Mouse (Mus musculus) stomach, postnatal 0 days (tissue): ENCODE results near the gene Zc2hc1b. TPM values are rescaled to one million over a fixed set of nuclear protein-coding genes. Genes with fewer than 3 reads are reported as not detected.

Experiments used
- ATAC-seq: fragments of 200-750 bp; cut with Nextera tagmentation; 2 replicates; pipeline ENCODE4 v1.8.0; 2017; ENCODE audit not compliant: low FRiP score, low TSS enrichment
- DNase-seq: peaks from one replicate; pipeline ENCODE4 v3.0.0-alpha.2; 2016; ENCODE audit warnings: low spot score
- H3K27ac ChIP-seq: fragments of 300-500 bp; sonication (generic); replicated peaks from 2 replicates; pipeline ENCODE4 v1.5.1; 2014; ENCODE audit warnings: mild to moderate bottlenecking, control low read depth
- H3K27me3 ChIP-seq: fragments of 300-500 bp; sonication (generic); 2 replicates; pipeline ENCODE4 v1.6.1; 2014; ENCODE audit warnings: low read length; ENCODE audit not compliant: control insufficient read depth, insufficient read depth
- H3K36me3 ChIP-seq: fragments of 300-500 bp; sonication (generic); 2 replicates; pipeline ENCODE4 v1.6.1; 2014; ENCODE audit warnings: low read length, mixed read lengths; ENCODE audit not compliant: control insufficient read depth, insufficient read depth
- H3K4me1 ChIP-seq: fragments of 300-500 bp; sonication (generic); replicated peaks from 2 replicates; pipeline ENCODE4 v1.6.1; 2014; ENCODE audit warnings: antibody characterized with exemption; ENCODE audit not compliant: control insufficient read depth, insufficient read depth
- H3K4me2 ChIP-seq: fragments of 300-500 bp; sonication (generic); replicated peaks from 2 replicates; pipeline ENCODE4 v1.6.1; 2014; ENCODE audit warnings: low read depth, mild to moderate bottlenecking, control low read depth, moderate library complexity
- H3K4me3 ChIP-seq: fragments of 300-500 bp; sonication (generic); 2 replicates; pipeline ENCODE4 v1.5.1; 2014; ENCODE audit warnings: low read depth, low read length, control low read depth
- H3K9ac ChIP-seq: fragments of 300-500 bp; sonication (generic); 2 replicates; pipeline ENCODE4 v1.6.1; 2014; ENCODE audit warnings: mild to moderate bottlenecking, low read length, control low read depth, mixed read lengths
- H3K9me3 ChIP-seq: fragments of 300-500 bp; sonication (generic); 2 replicates; pipeline ENCODE4 v1.6.1; 2016; ENCODE audit warnings: low read length; ENCODE audit not compliant: control insufficient read depth
- CTCF ChIP-seq: IDR thresholded peaks from 2 replicates; pipeline ENCODE4 v1.5.1; 2016; ENCODE audit warnings: antibody characterized with exemption, low read depth, mild to moderate bottlenecking, moderate library complexity
- EP300 ChIP-seq: optimal IDR thresholded peaks from 2 replicates; pipeline ENCODE3; 2016; ENCODE audit warnings: antibody characterized with exemption
- WGBS: fragments of 180-500 bp; shearing (Covaris S2); extraction: QIAGEN DNeasy Blood & Tissue Kit; methylation state at CpG from one replicate; pipeline ENCODE4 v1.1.7; 2014; 5-methylcytosine and 5-hydroxymethylcytosine counted together
- polyA plus RNA-seq: library from polyadenylated mRNA; unstranded; fragments of >200 nt; fragmentation: Nextera tagmentation; extraction: Ambion mirVana; gene quantifications from 2 replicates; pipeline ENCODE4 v1.2.1, GENCODE M21; 2015

Zc2hc1b gene
- polyA plus RNA-seq, 1 experiment from 2014 or later = not detected

- H3K4me1 ChIP-seq = no peaks in the 10 kb centered on the region
- no peak overlapping the region for H3K4me3 ChIP-seq
- no peak overlapping the region for H3K27ac ChIP-seq
- 67% methylated on average over 9 of the region's 9 CpGs for WGBS
- H3K27me3 ChIP-seq = no peaks in the 10 kb centered on the region
- DNase-seq (no peak), ATAC-seq (no peak)
- H3K36me3 ChIP-seq = no peaks in the 10 kb centered on the region
- no peak overlapping the region for H3K4me2 ChIP-seq
- no peak for TF ChIP-seq EP300
- no peak for TF ChIP-seq CTCF
- H3K9ac ChIP-seq = no peak overlapping the region
- no peaks in the 10 kb centered on the region for H3K9me3 ChIP-seq
Observed at GRCm38 (mm10) chr10:13212326-13212725, 34.5 kb upstream of the Zc2hc1b start.

DNA sequence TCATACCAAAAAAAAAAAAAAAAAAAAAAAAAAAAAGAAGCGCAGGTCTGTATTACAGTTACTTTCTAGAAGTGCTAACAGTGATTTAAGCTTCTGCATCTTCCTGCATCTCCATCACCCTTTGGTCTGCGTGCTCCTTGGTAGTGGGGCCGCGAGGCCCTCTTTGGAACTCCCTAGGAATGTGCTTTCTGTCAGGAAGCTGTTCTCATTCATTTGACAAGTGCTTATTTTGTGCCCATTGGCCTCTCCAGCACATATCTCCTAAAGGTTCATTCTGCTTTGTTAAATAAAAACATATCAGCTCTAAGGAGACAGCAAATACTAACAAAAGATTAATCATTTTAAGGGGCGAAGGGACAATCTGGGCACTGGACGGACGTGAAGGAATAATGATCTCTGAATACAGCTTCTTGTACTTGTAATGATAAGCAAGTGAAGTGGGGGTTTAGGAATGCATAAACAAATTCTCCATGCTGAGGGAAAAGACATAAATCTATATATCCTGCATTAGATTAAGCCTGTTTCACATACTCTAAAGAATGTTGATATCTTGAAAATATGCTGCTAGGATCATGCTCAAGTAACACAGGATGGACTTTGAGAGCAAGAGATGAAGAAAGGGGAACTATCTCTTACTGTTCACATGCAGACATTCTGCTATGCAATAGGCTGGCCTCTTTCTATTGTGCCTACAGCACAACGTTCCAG is 32.3 kb upstream of the Zc2hc1b start:
- H3K27ac ChIP-seq = no peak overlapping the region; the same call in 1 of the 2 replicates
- DNase-seq (no peak), ATAC-seq (peak; percentile 21; the same call in 1 of the 2 replicates)
- H3K27me3 ChIP-seq = no peaks in the 10 kb centered on the region
- no peaks in the 10 kb centered on the region for H3K4me1 ChIP-seq
- no peaks in the 10 kb centered on the region for H3K36me3 ChIP-seq
- H3K9me3 ChIP-seq = no peaks in the 10 kb centered on the region
- H3K4me3 ChIP-seq = no peak overlapping the region
- TF ChIP-seq CTCF (no peak), EP300 (no peak)
- WGBS = 30% methylated on average over 8 of the region's 8 CpGs
- H3K4me2 ChIP-seq = no peak overlapping the region
- no peak overlapping the region for H3K9ac ChIP-seq

- no peak for DNase-seq
- no peaks in the 10 kb centered on the region for H3K4me1 ChIP-seq
- H3K4me3 ChIP-seq = no peak overlapping the region
- ATAC-seq = no peak
- H3K9ac ChIP-seq = no peak overlapping the region
- no peaks in the 10 kb centered on the region for H3K36me3 ChIP-seq
- no peak overlapping the region for H3K27ac ChIP-seq
- no peaks in the 10 kb centered on the region for H3K27me3 ChIP-seq
- TF ChIP-seq CTCF = no peak
- TF ChIP-seq EP300 = no peak
- no peak overlapping the region for H3K4me2 ChIP-seq
- no peaks in the 10 kb centered on the region for H3K9me3 ChIP-seq
- WGBS = 38% methylated on average over 3 of the region's 3 CpGs
Observed at GRCm38 (mm10) chr10:13209506-13209905, 31.7 kb upstream of the Zc2hc1b start.

DNA sequence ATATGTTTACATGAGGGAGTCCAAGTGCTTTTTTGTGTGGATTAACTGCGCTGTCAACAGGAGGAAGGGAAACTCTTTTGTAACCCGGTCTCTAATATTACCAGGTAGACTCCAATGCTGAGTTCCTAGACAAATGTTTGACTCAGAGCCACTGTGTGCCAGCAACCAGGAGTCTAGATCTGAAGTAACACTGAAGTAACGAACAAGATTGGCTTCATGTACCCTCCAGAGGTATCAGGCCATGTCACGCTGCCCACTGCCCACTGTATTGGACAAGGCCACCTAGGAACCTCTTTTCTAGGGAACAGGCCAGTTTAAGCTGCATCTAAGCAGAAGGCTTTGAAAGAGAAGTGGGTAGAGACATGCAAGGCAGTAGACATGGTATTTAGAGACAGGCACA is 31.2 kb upstream of the Zc2hc1b start:
- Histone ChIP-seq H3K27me3 (no peaks in the 10 kb centered on the region), H3K9ac (no peak overlapping the region), H3K9me3 (no peaks in the 10 kb centered on the region), H3K4me2 (no peak overlapping the region), H3K4me1 (no peaks in the 10 kb centered on the region), H3K27ac (no peak overlapping the region), H3K4me3 (no peak overlapping the region), H3K36me3 (no peaks in the 10 kb centered on the region)
- TF ChIP-seq CTCF = no peak
- TF ChIP-seq EP300 = no peak
- DNase-seq (no peak), ATAC-seq (no peak)
- 66% methylated on average over 4 of the region's 4 CpGs for WGBS

GRCm38 (mm10) chr10:13201741-13202293 is 24.0 kb upstream of the Zc2hc1b start:
- Histone ChIP-seq H3K27me3 (no peaks in the 10 kb centered on the region), H3K4me3 (no peak overlapping the region), H3K27ac (no peak overlapping the region), H3K4me2 (no peak overlapping the region), H3K9ac (no peak overlapping the region), H3K4me1 (no peaks in the 10 kb centered on the region), H3K9me3 (no peaks in the 10 kb centered on the region), H3K36me3 (no peaks in the 10 kb centered on the region)
- 96% methylated on average over 6 of the region's 6 CpGs for WGBS
- TF ChIP-seq CTCF (no peak), EP300 (no peak)
- DNase-seq (no peak), ATAC-seq (no peak)

GRCm38 (mm10) chr10:13200862-13201261 is 23.0 kb upstream of the Zc2hc1b start:
- Histone ChIP-seq H3K9me3 (no peaks in the 10 kb centered on the region), H3K9ac (no peak overlapping the region), H3K4me1 (no peaks in the 10 kb centered on the region), H3K27ac (no peak overlapping the region), H3K4me3 (no peak overlapping the region), H3K4me2 (no peak overlapping the region), H3K36me3 (no peaks in the 10 kb centered on the region), H3K27me3 (no peaks in the 10 kb centered on the region)
- ATAC-seq (no peak), DNase-seq (no peak)
- 88% methylated on average over 3 of the region's 3 CpGs for WGBS
- no peak for TF ChIP-seq EP300
- no peak for TF ChIP-seq CTCF
